Mouse (Mus musculus) neural tube, embryonic 15.5 days (tissue): ENCODE data around the gene Fam168b. TPM values are rescaled to one million over a fixed set of nuclear protein-coding genes. Genes with fewer than 3 reads are reported as not detected.

Experiments
- ATAC-seq: fragments of 200-750 bp; cut with Nextera tagmentation; 2 replicates; pipeline ENCODE4 v1.8.0; 2017; ENCODE audit warnings: mild to moderate bottlenecking, moderate TSS enrichment, moderate library complexity; ENCODE audit not compliant: low FRiP score
- H3K27ac ChIP-seq: fragments of 300-500 bp; sonication (generic); replicated peaks from 2 replicates; pipeline ENCODE4 v1.5.1; 2015; ENCODE audit warnings: mild to moderate bottlenecking, inconsistent platforms
- H3K27me3 ChIP-seq: fragments of 300-500 bp; sonication (generic); replicated peaks from 2 replicates; pipeline ENCODE4 v1.6.1; 2015; ENCODE audit warnings: inconsistent platforms
- H3K36me3 ChIP-seq: fragments of 300-500 bp; sonication (generic); 2 replicates; pipeline ENCODE4 v1.6.1; 2015; ENCODE audit warnings: inconsistent platforms
- H3K4me1 ChIP-seq: fragments of 300-500 bp; sonication (generic); 2 replicates; pipeline ENCODE4 v1.6.1; 2015; ENCODE audit warnings: inconsistent platforms
- H3K4me2 ChIP-seq: fragments of 300-500 bp; sonication (generic); 2 replicates; pipeline ENCODE4 v1.6.1; 2015; ENCODE audit warnings: inconsistent platforms, mild to moderate bottlenecking, moderate library complexity
- H3K4me3 ChIP-seq: fragments of 300-500 bp; sonication (generic); replicated peaks from 2 replicates; pipeline ENCODE4 v1.5.1; 2015; ENCODE audit warnings: mild to moderate bottlenecking, inconsistent platforms
- H3K9ac ChIP-seq: fragments of 300-500 bp; sonication (generic); replicated peaks from 2 replicates; pipeline ENCODE4 v1.6.1; 2015; ENCODE audit warnings: mild to moderate bottlenecking, inconsistent platforms
- H3K9me3 ChIP-seq: fragments of 300-500 bp; sonication (generic); replicated peaks from 2 replicates; pipeline ENCODE4 v1.6.1; 2016; ENCODE audit warnings: inconsistent platforms
- WGBS: fragments of 180-500 bp; shearing (Covaris S2); methylation state at CpG from one replicate; pipeline ENCODE4 v1.1.7; 2015; ENCODE audit warnings: mixed read lengths; 5-methylcytosine and 5-hydroxymethylcytosine counted together
- polyA plus RNA-seq: library from polyadenylated mRNA; unstranded; fragments of >200 nt; fragmentation: Nextera tagmentation; extraction: Ambion mirVana; gene quantifications from 2 replicates; pipeline ENCODE4 v1.2.1, GENCODE M21; 2015

Gene Fam168b
- polyA plus RNA-seq, 1 experiment from 2014 or later, result 119 TPM

DNA sequence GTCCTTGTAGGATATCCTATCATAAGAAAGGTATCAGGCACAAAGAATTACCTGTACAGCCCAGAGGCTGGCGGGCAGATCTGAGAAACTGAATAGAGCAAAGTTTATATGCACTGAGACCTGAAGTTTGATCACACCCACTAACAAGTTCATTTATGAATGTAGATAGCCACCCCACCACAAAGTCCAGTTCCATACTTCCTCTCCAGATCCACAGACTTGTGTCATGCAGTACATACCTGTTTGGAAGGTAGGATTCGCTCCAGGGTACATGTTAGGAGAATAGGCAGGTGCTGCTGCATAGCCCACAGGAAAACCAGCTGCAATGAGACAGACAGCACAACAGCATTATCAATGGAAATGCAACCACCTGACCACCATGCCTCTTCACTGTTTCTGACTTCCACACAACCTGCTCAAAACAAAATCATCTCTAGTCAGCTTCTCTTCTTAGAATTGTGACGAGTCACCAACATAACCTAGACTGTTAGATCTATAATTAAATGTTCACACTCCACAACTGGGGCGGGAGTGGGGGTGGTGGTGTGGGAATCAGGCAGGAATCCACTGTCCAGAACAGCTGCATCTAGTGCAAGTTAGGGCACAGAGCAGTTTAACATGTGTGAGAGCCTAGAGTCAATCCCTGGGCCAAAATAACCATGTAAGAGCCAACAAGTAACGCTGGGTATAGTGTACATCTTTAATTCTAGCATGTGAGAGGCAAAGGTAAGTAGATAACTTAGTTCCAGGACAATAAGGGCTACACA lies 14.2 kb downstream of the Fam168b start:
- Histone ChIP-seq H3K27me3 (no peaks in the 10 kb centered on the region), H3K9me3 (no peaks in the 10 kb centered on the region), H3K36me3 (peaks cover 34% of the 10 kb centered on the region), H3K4me3 (no peak overlapping the region), H3K4me1 (peaks cover 42% of the 10 kb centered on the region), H3K9ac (no peak overlapping the region), H3K4me2 (no peak overlapping the region), H3K27ac (no peak overlapping the region)
- ATAC-seq, result no peak
- WGBS, result 94% methylated on average over 5 of the region's 5 CpGs

DNA sequence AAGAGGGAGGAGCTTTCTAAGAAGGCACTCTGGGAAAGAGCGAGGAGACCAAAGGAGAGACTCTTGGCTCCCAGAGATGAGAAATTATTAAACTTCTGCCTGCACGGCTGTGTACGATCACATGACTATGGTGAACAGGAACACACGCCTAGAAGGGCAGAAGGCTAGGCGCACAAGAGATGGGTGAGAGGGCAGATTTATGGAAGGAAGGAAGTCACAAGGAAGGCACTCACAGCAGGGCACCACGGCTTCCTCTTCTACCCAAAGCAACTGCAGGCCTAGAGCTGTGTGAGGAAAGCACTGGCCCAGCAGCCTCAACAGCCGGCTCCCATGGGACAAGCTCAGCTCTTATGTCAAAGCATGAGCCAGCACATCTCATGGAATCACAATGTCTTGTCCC lies 15.0 kb downstream of the Fam168b start:
- no peak overlapping the region for H3K4me3 ChIP-seq
- no peaks in the 10 kb centered on the region for H3K9me3 ChIP-seq
- H3K27ac ChIP-seq, result no peak overlapping the region
- H3K4me1 ChIP-seq, result peaks cover 37% of the 10 kb centered on the region
- H3K36me3 ChIP-seq, result peaks cover 34% of the 10 kb centered on the region
- no peaks in the 10 kb centered on the region for H3K27me3 ChIP-seq
- no peak overlapping the region for H3K9ac ChIP-seq
- no peak overlapping the region for H3K4me2 ChIP-seq
- no peak for ATAC-seq
- WGBS, result 78% methylated on average over 7 of the region's 7 CpGs

DNA sequence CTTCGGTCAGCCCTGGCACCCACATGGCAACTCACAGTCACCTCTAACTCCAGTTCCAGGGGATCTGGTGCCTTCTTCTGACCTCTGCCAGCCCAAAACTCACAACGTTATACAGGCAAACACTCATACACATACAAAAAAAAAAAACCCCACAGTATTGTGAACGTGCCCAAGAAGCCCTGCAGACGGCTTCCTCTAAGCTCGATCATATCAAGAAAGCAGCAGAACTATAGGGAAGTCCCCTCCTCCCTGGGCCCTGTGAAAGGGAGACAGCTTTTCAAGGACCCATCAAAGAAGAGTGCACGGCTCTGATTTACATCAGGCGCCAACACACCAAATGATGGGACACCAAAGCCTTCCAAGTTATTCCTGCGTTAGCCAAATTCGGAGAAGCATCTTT lies 17.0 kb downstream of the Fam168b start:
- 80% methylated on average over 9 of the region's 9 CpGs for whole genome bisulfite sequencing
- Histone ChIP-seq H3K27me3 (no peaks in the 10 kb centered on the region), H3K4me2 (no peak overlapping the region), H3K4me3 (no peak overlapping the region), H3K4me1 (peaks cover 22% of the 10 kb centered on the region), H3K36me3 (peaks cover 37% of the 10 kb centered on the region), H3K9ac (no peak overlapping the region), H3K9me3 (no peaks in the 10 kb centered on the region), H3K27ac (no peak overlapping the region)
- no peak for ATAC-seq

DNA sequence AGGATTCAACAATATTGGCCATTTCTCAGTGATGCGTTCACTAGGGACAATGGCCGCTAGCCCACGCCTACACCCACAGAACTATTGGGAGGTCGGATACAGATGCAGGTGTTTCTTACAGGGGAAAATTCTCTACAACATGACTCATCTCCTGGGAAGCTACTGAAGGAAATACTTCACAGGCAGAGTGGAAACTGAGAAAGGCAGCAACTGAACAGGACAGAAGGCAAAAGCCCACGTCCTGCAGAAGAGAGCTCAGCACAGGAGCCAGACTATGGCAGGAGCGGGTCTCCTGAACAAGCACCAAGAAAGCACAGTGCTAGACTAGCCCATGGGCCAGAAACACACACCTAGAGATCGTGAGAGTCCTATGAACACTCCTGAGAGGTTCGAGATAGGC lies 18.7 kb downstream of the Fam168b start:
- Histone ChIP-seq H3K27ac (no peak overlapping the region), H3K9me3 (no peaks in the 10 kb centered on the region), H3K4me3 (no peak overlapping the region), H3K4me2 (no peak overlapping the region), H3K36me3 (peaks cover 49% of the 10 kb centered on the region), H3K27me3 (no peaks in the 10 kb centered on the region), H3K4me1 (peaks cover 8% of the 10 kb centered on the region), H3K9ac (no peak overlapping the region)
- no peak for ATAC-seq
- WGBS, result 91% methylated on average over 8 of the region's 8 CpGs

DNA sequence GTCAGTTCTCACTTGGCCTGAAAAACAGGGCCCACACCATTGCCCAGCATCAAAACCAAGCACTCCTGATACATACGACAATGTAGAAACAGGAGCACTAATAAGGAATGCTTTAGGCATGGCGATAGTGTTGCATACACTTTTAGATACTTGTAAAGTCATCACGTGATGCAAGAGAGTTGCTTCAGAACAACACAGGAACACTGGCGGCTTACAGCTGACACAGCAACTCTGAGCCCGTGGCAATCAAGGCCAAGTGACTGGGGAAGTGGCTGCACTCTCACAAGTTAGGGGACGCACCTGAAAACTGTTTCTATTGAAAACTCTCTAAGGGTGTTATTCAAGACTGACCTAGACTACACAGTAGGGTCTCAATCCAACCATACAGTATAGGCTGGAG lies 19.5 kb downstream of the Fam168b start:
- peaks cover 3% of the 10 kb centered on the region; the same call in 1 of the 2 replicates for H3K4me1 ChIP-seq
- H3K9ac ChIP-seq, result no peak overlapping the region
- no peak for ATAC-seq
- no peak overlapping the region for H3K4me2 ChIP-seq
- H3K27ac ChIP-seq, result no peak overlapping the region
- H3K4me3 ChIP-seq, result no peak overlapping the region
- H3K27me3 ChIP-seq, result no peaks in the 10 kb centered on the region
- no peaks in the 10 kb centered on the region for H3K9me3 ChIP-seq
- peaks cover 51% of the 10 kb centered on the region for H3K36me3 ChIP-seq
- WGBS, result 83% methylated on average over 6 of the region's 6 CpGs

DNA sequence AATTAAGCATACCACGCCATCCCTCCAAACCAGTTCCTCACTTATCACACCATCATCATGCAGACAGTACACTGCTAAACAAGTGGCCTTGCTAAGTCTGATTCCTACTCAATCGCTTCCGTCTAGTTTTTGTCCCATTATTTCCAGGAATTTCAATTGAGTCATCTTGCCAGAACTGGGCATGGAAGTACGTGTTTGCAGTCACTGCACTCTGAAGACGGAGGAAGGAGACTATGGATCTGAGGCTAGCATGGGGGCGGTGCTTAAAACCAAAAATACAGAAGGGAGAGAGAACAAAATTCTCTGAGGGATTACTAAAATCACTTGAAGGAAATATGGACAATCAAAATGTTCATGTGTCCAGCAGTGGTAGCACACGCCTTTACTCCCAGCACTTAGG lies 20.1 kb downstream of the Fam168b start:
- H3K27ac ChIP-seq, result no peak overlapping the region
- H3K4me1 ChIP-seq, result peaks cover 3% of the 10 kb centered on the region; the same call in 1 of the 2 replicates
- no peak overlapping the region for H3K9ac ChIP-seq
- H3K4me3 ChIP-seq, result no peak overlapping the region
- no peaks in the 10 kb centered on the region for H3K27me3 ChIP-seq
- H3K9me3 ChIP-seq, result no peaks in the 10 kb centered on the region
- no peak overlapping the region for H3K4me2 ChIP-seq
- 94% methylated on average over 7 of the region's 7 CpGs for WGBS
- ATAC-seq, result no peak
- H3K36me3 ChIP-seq, result peaks cover 50% of the 10 kb centered on the region

DNA sequence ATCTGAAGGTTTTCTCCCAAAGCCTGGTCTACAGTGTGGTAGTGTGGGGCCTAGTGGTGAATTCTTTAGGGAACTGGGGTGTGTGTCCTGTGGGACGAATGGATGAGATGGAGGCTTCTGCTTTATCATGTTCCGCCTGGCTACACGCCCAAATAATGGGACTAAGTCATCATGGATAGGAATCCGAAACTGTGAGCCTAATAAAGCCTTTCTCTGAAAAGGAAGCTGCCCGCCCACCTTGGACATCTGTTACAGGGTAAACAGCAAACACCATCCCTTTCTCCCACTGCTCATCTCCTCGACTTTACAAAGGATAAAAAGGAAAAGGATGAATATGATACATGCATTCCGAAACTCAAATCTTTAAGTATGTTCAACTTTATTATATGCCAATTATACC lies 20.9 kb downstream of the Fam168b start:
- ATAC-seq, result no peak
- 88% methylated on average over 7 of the region's 7 CpGs for WGBS
- Histone ChIP-seq H3K27me3 (no peaks in the 10 kb centered on the region), H3K4me1 (peaks cover 3% of the 10 kb centered on the region; the same call in 1 of the 2 replicates), H3K9me3 (no peaks in the 10 kb centered on the region), H3K36me3 (peaks cover 52% of the 10 kb centered on the region), H3K4me3 (no peak overlapping the region), H3K9ac (no peak overlapping the region), H3K4me2 (no peak overlapping the region), H3K27ac (no peak overlapping the region)

DNA sequence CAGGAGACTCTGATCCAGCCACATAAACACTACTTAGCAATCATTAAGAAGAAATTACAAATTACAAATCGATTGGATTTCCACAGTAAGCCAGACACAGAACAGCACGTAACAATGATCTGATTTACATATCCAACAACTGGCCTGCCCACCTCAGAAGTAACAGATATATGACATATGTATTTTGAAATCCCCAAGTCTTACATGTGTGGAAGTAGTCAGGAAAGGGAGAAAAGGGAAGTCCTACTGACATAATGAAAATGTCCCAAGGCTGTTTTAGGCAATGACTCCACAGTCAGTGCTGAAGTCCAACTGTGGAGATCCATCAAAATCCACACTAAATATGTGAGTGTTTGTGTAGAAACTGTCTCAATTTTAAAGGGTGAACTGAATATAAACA lies 21.5 kb downstream of the Fam168b start:
- Histone ChIP-seq H3K27ac (no peak overlapping the region), H3K4me2 (no peak overlapping the region), H3K36me3 (peaks cover 52% of the 10 kb centered on the region), H3K9ac (no peak overlapping the region), H3K4me3 (no peak overlapping the region), H3K4me1 (peaks cover 3% of the 10 kb centered on the region; the same call in 1 of the 2 replicates), H3K9me3 (no peaks in the 10 kb centered on the region), H3K27me3 (no peaks in the 10 kb centered on the region)
- WGBS, result 92% methylated on average over 2 of the region's 2 CpGs
- no peak for ATAC-seq

DNA sequence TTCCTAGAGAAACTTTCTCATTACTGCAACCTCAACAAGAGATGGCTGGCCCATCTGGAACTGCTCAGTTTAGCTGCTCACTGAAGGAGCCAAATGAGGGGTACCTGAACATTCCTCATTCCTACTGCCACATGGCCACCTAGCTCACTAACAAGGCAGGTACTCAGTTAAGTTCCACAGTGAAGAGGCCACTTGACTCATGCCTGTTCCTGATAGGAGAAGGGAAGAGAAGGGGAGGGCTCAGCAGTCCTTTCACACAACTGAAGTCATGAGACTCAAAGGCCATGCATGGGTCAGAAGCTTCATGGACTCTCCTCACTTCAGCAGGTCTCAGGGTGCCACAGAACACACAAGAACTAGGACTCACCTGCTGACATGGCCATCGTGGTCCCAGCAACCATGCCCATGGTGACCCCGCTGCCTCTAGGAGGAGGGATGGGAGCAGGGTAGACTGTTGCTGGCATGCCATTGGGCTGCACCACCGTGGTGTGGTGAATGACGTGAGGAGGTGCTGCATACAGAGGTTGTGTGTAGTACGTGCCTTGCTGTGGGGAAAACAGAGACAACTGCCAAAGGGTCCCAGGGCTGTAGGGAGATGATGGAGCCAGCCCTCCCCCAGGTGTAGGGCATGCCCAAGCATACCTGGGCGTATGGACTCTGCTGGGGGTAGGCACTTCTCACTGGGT lies 23.5 kb downstream of the Fam168b start:
- ATAC-seq, result no peak
- Histone ChIP-seq H3K27ac (no peak overlapping the region), H3K36me3 (peaks cover 62% of the 10 kb centered on the region), H3K4me3 (no peak overlapping the region), H3K4me1 (no peaks in the 10 kb centered on the region), H3K9me3 (no peaks in the 10 kb centered on the region), H3K27me3 (no peaks in the 10 kb centered on the region), H3K4me2 (no peak overlapping the region), H3K9ac (no peak overlapping the region)
- 96% methylated on average over 6 of the region's 6 CpGs for WGBS

DNA sequence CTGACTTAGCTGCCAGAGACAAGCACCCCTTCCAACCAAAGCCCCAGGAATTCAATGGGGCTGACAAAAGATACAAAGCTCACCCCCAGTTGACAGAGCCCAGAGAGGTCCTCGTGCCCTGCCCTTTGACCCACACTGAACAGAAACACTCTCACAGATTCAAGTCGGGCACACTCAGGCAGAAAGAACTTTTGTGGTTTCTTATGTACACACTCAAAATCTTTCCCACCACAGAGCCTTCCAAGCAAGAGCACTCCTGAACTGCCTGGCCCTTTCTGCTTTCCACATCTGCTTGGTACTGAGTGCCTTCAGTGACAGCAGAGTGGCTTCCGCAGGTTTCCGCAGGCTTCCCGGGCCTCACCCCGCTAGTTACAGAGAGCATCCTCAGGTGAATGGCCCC lies 27.0 kb downstream of the Fam168b start:
- Histone ChIP-seq H3K4me3 (no peak overlapping the region), H3K9me3 (no peaks in the 10 kb centered on the region), H3K27me3 (no peaks in the 10 kb centered on the region), H3K9ac (no peak overlapping the region), H3K36me3 (peaks cover 91% of the 10 kb centered on the region), H3K4me1 (0 out of 2 replicates have a peak, but pooled peaks cover 6% of the 10 kb centered on the region), H3K27ac (no peak overlapping the region), H3K4me2 (no peak overlapping the region)
- 84% methylated on average over 6 of the region's 6 CpGs for WGBS
- ATAC-seq, result no peak

DNA sequence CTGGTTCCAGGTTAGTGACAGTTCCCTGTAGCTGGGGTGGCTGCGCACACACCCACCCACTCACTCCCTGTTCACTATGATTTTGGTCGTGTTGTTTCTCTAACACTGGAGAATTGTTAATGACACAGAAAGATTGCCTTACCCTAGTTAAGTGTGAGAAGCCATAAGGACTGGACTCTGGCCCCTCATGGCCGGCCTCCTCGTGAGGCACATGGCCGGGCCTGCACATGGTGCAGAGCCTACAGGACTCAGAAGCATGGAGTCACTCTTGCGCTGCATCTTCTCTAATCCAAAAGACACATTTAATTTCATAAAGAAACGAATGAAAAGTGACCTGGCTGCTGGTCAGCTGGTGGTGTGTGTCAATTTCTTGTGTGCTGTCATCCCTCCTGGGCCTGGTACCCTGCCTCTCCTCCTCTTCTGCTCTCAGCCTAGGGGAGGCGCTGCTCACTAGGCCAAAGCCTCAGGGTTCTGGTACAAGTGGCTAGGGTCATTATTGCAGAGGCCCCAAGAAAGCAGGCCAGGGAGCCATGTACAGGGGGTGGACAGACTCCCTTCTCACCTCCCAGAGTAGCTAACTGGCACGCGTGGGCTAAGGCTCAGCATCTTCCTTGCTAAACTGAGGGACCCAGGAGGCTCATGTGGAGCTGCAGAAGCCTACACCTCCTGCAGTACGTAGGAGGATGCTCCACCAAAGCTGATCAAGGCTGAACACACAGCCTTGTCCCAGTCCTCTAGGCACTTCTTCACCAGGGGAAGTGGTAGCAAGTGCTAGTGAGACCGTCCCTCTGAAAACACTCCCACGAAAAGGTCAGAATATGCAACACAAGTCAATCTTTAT lies 30.2 kb downstream of the Fam168b start:
- H3K4me3 ChIP-seq, result no peak overlapping the region
- no peak overlapping the region for H3K4me2 ChIP-seq
- H3K9ac ChIP-seq, result no peak overlapping the region
- H3K36me3 ChIP-seq, result peaks cover 89% of the 10 kb centered on the region
- H3K4me1 ChIP-seq, result 0 out of 2 replicates have a peak, but pooled peaks cover 6% of the 10 kb centered on the region
- no peak for ATAC-seq
- H3K27me3 ChIP-seq, result no peaks in the 10 kb centered on the region
- no peak overlapping the region for H3K27ac ChIP-seq
- 91% methylated on average over 13 of the region's 13 CpGs for WGBS
- H3K9me3 ChIP-seq, result no peaks in the 10 kb centered on the region
